Mouse (Mus musculus) limb, embryonic 15.5 days (tissue): ENCODE measurements around the gene E130309D02Rik. TPM values are rescaled to one million over a fixed set of nuclear protein-coding genes. Genes with fewer than 3 reads are reported as not detected.

Experiments
- ATAC-seq: fragments of 200-750 bp; cut with Nextera tagmentation; 2 replicates; pipeline ENCODE4 v1.8.0; 2017; ENCODE audit warnings: low read depth, moderate TSS enrichment; ENCODE audit not compliant: insufficient number of reproducible peaks, low FRiP score, low TSS enrichment
- H3K27ac ChIP-seq: fragments of 300-500 bp; sonication (generic); 2 replicates; pipeline ENCODE4 v1.5.1; 2015; ENCODE audit warnings: moderate library complexity, mild to moderate bottlenecking, inconsistent platforms
- H3K27me3 ChIP-seq: fragments of 300-500 bp; sonication (generic); 2 replicates; pipeline ENCODE4 v1.6.1; 2015; ENCODE audit warnings: inconsistent platforms
- H3K36me3 ChIP-seq: fragments of 300-500 bp; sonication (generic); 2 replicates; pipeline ENCODE4 v1.6.1; 2015; ENCODE audit warnings: inconsistent platforms
- H3K4me1 ChIP-seq: fragments of 300-500 bp; sonication (generic); 2 replicates; pipeline ENCODE4 v1.6.1; 2015; ENCODE audit warnings: inconsistent platforms
- H3K4me2 ChIP-seq: fragments of 300-500 bp; sonication (generic); 2 replicates; pipeline ENCODE4 v1.6.1; 2015; ENCODE audit warnings: mild to moderate bottlenecking, inconsistent platforms
- H3K4me3 ChIP-seq: fragments of 300-500 bp; sonication (generic); 2 replicates; pipeline ENCODE4 v1.5.1; 2015; ENCODE audit warnings: mild to moderate bottlenecking, inconsistent platforms
- H3K9ac ChIP-seq: fragments of 300-500 bp; sonication (generic); 2 replicates; pipeline ENCODE4 v1.6.1; 2015; ENCODE audit warnings: inconsistent platforms
- H3K9me3 ChIP-seq: fragments of 300-500 bp; sonication (generic); 2 replicates; pipeline ENCODE4 v1.6.1; 2016; ENCODE audit warnings: inconsistent platforms
- WGBS: fragments of 180-500 bp; shearing (Covaris S2); methylation state at CpG from one replicate; pipeline ENCODE4 v1.1.7; 2015; 5-methylcytosine and 5-hydroxymethylcytosine counted together
- polyA plus RNA-seq: library from polyadenylated mRNA; unstranded; fragments of >200 nt; fragmentation: Nextera tagmentation; extraction: Ambion mirVana; gene quantifications from 2 replicates; pipeline ENCODE4 v1.2.1, GENCODE M21; 2015

Gene E130309D02Rik
- polyA plus RNA-seq, 1 experiment from 2014 or later: 33.2 TPM

- peaks cover 56% of the 10 kb centered on the region for H3K36me3 ChIP-seq
Measured at GRCm38 (mm10) chr5:143255802-143256201, 59.4 kb downstream of the E130309D02Rik start.

GRCm38 (mm10) chr5:143255131-143255519 is 60.0 kb downstream of the E130309D02Rik start:
- peaks cover 49% of the 10 kb centered on the region for H3K36me3 ChIP-seq
- 37% methylated on average over 24 of the region's 24 CpGs for WGBS
- H3K27me3 ChIP-seq: peaks cover 78% of the 10 kb centered on the region
- no peaks in the 10 kb centered on the region for H3K9me3 ChIP-seq
- no peak overlapping the region for H3K27ac ChIP-seq
- no peak overlapping the region for H3K4me3 ChIP-seq
- no peak overlapping the region for H3K4me2 ChIP-seq
- peaks cover 21% of the 10 kb centered on the region for H3K4me1 ChIP-seq
- no peak overlapping the region for H3K9ac ChIP-seq
- ATAC-seq: no peak

More at GRCm38 (mm10) chr5:143255802-143256201, 59.4 kb downstream of the E130309D02Rik start:
- H3K4me1 ChIP-seq: peaks cover 21% of the 10 kb centered on the region
- no peak overlapping the region for H3K4me3 ChIP-seq
- WGBS: 90% methylated on average over 5 of the region's 5 CpGs
- no peak overlapping the region for H3K27ac ChIP-seq
- H3K27me3 ChIP-seq: peaks cover 78% of the 10 kb centered on the region
- H3K9me3 ChIP-seq: no peaks in the 10 kb centered on the region
- H3K4me2 ChIP-seq: no peak overlapping the region
- no peak for ATAC-seq
- no peak overlapping the region for H3K9ac ChIP-seq

- ATAC-seq: no peak
- H3K9me3 ChIP-seq: no peaks in the 10 kb centered on the region
- peak overlapping the region; percentile 73; the same call in 1 of the 2 replicates for H3K4me2 ChIP-seq
- no peak overlapping the region for H3K9ac ChIP-seq
- H3K27ac ChIP-seq: no peak overlapping the region
- peaks cover 47% of the 10 kb centered on the region for H3K36me3 ChIP-seq
- peaks cover 21% of the 10 kb centered on the region for H3K4me1 ChIP-seq
- H3K4me3 ChIP-seq: peak overlapping the region; percentile 13
- H3K27me3 ChIP-seq: peaks cover 78% of the 10 kb centered on the region
- 25% methylated on average over 66 of the region's 66 CpGs for WGBS
Measured at GRCm38 (mm10) chr5:143254487-143255130, 60.6 kb downstream of the E130309D02Rik start.

DNA sequence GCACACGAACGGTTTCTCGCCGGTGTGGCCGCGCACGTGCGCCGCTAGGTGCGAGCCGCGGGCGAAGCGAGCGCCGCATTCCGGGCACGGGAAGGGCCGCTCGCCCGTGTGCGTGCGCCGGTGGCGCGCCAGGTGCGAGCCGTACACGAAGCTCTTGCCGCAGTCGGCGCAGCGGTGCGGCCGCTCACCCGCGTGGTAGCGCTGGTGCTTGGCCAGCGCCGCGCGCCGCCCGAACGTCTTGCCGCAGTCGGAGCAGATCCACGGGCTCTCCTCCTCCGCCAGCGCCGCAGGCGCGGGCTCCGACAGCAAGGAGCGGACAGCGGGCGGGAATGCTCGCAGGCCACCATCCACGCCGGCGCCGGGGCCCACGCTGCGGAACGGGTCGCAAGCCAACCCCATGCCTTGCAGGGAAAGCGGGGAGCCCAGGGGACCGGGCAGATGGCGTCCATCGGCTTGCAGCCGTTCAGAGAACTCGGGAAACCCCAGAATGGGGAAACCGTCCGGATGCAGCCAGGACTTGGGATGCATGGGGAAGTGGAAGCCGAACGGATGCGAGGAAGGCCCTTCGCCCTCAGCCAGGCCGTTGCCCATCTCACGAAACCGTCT is 61.2 kb downstream of the E130309D02Rik start:
- Histone ChIP-seq H3K36me3 (peaks cover 46% of the 10 kb centered on the region), H3K4me2 (peak overlapping the region; percentile 73), H3K27ac (no peak overlapping the region), H3K9me3 (no peaks in the 10 kb centered on the region), H3K4me3 (peak overlapping the region; percentile 42), H3K9ac (no peak overlapping the region), H3K27me3 (peaks cover 78% of the 10 kb centered on the region), H3K4me1 (peaks cover 21% of the 10 kb centered on the region)
- WGBS: 7% methylated on average over 71 of the region's 81 CpGs
- no peak for ATAC-seq

DNA sequence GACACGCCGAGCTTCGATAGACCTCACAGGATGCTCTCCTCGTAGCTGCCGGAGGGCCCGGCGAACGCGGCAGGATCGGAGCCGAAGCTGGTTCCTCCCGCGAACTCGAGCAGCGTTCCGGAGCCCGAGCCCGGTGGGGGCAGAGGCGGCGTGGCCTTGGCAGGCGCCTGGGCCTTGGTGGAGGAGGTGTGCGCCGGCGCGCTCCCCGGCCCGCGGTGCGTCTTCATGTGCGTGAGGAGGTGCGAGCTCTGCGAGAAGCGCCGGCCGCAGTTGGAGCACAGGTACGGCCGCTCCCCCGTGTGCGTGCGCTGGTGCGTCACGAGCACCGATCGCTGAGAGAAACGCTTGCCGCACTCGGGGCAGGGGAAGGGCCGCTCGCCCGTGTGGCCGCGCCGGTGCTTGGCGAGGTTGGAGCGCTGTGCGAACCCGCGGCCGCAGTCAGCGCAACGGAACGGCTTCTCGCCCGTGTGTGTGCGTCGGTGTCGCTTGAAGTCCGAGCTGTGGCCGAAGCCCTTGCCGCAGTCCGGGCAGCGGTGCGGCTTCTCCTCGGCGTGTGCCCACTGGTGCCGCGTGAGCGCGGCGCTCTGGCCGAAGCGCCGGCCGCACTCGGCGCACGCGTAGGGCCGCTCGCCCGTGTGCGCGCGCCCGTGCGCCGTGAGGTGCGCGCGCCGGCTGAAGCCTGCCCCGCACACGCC is 61.8 kb downstream of the E130309D02Rik start:
- no peak for ATAC-seq
- Histone ChIP-seq H3K27me3 (peaks cover 74% of the 10 kb centered on the region), H3K27ac (no peak overlapping the region), H3K4me1 (peaks cover 21% of the 10 kb centered on the region), H3K4me3 (peak overlapping the region; percentile 42), H3K9ac (no peak overlapping the region), H3K36me3 (peaks cover 51% of the 10 kb centered on the region), H3K9me3 (no peaks in the 10 kb centered on the region), H3K4me2 (peak overlapping the region; percentile 73)
- 5% methylated on average over 103 of the region's 103 CpGs for WGBS

GRCm38 (mm10) chr5:143252791-143253185 is 62.4 kb downstream of the E130309D02Rik start:
- Histone ChIP-seq H3K4me3 (peak overlapping the region; percentile 42; the same call in 1 of the 2 replicates), H3K4me2 (peak overlapping the region; percentile 73), H3K9ac (no peak overlapping the region), H3K4me1 (peaks cover 21% of the 10 kb centered on the region), H3K36me3 (peaks cover 57% of the 10 kb centered on the region), H3K27ac (no peak overlapping the region), H3K27me3 (peaks cover 71% of the 10 kb centered on the region), H3K9me3 (no peaks in the 10 kb centered on the region)
- ATAC-seq: no peak
- WGBS: 34% methylated on average over 18 of the region's 18 CpGs

DNA sequence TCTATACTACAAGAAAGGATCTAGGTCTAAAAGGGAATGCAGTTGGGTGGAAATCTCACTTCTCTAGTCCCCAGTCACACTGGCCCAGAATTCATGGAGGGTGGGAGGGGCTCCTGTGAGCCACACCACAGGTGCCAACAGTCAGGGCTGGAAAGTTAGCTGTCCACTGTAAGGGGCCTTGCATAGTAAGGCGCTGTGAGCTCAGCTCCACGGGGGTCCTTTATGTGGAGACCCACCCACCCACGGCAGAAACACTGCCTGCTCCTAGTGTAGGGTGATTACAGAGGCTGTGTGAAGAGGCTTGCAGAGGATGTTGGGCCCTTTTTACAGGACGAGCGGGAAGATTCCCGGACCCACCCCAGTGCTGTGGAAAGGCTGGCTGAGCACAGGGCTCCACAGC is 63.1 kb downstream of the E130309D02Rik start:
- H3K27ac ChIP-seq: no peak overlapping the region
- no peak for ATAC-seq
- H3K36me3 ChIP-seq: peaks cover 61% of the 10 kb centered on the region
- peaks cover 21% of the 10 kb centered on the region for H3K4me1 ChIP-seq
- WGBS: 61% methylated on average over 6 of the region's 6 CpGs
- no peak overlapping the region for H3K9ac ChIP-seq
- H3K4me2 ChIP-seq: no peak overlapping the region
- peaks cover 63% of the 10 kb centered on the region for H3K27me3 ChIP-seq
- no peak overlapping the region for H3K4me3 ChIP-seq
- H3K9me3 ChIP-seq: no peaks in the 10 kb centered on the region

Other genes with a start within 250 kb of the E130309D02Rik start
- gene Rnf216, start 202.4 kb downstream of the E130309D02Rik start, polyA plus RNA-seq: 40.4 and 41.8 TPM in 2 replicates
- not detected in 2 replicates for gene Olfr718-ps1, start 167.8 kb downstream of the E130309D02Rik start, polyA plus RNA-seq
- gene Rbak, start 134.6 kb downstream of the E130309D02Rik start, polyA plus RNA-seq: 13.4 and 14.8 TPM in 2 replicates
- not detected in 2 replicates for gene Spdye4b, start 134.3 kb downstream of the E130309D02Rik start, polyA plus RNA-seq
- not detected in 2 replicates for gene Spdye4a, start 88.5 kb downstream of the E130309D02Rik start, polyA plus RNA-seq
- gene Zfp12, start 80.2 kb downstream of the E130309D02Rik start, polyA plus RNA-seq: 14.8 and 17.0 TPM in 2 replicates
- 3.1 and 3.6 TPM in 2 replicates for gene Zfp316, start 45.3 kb downstream of the E130309D02Rik start, polyA plus RNA-seq
- gene Zfp853, start 21.7 kb downstream of the E130309D02Rik start, polyA plus RNA-seq: 0.10 and 0.18 TPM in 2 replicates
- 72.3 and 78.7 TPM in 2 replicates for gene Zdhhc4, start 13.9 kb upstream of the E130309D02Rik start, polyA plus RNA-seq
- 0.68 and 1.1 TPM in 2 replicates for gene Grid2ip, start 42.0 kb upstream of the E130309D02Rik start, polyA plus RNA-seq
- 492 and 501 TPM in 2 replicates for gene Kdelr2, start 88.5 kb upstream of the E130309D02Rik start, polyA plus RNA-seq
- 9.9 and 10.8 TPM in 2 replicates for gene Daglb, start 149.2 kb upstream of the E130309D02Rik start, polyA plus RNA-seq
- gene Rac1, start 212.7 kb upstream of the E130309D02Rik start, polyA plus RNA-seq: 467 and 506 TPM in 2 replicates